Mouse (Mus musculus) lung, adult 2 months (tissue): ENCODE results near the gene Prrc2b. TPM values are rescaled to one million over a fixed set of nuclear protein-coding genes. Genes with fewer than 3 reads are reported as not detected.

Source experiments
- DNase-seq: peaks from one replicate; pipeline ENCODE4 v3.0.0; 2022
- H3K4me1 ChIP-seq: fragments of 200-500 bp; 2 replicates; pipeline ENCODE4 v1.6.1; 2011; ENCODE audit warnings: low read length; ENCODE audit not compliant: control insufficient read depth, insufficient read depth
- H3K4me3 ChIP-seq: fragments of 200-500 bp; replicated peaks from 2 replicates; pipeline ENCODE3; 2011; ENCODE audit warnings: low read depth, mild to moderate bottlenecking, control low read depth, low read length; ENCODE audit errors: extremely low read depth
- CTCF ChIP-seq: fragments of 200-500 bp; IDR thresholded peaks from 2 replicates; pipeline ENCODE4 v1.5.1; 2011; ENCODE audit warnings: mild to moderate bottlenecking, low read length, control low read depth; ENCODE audit not compliant: insufficient read depth
- POLR2A ChIP-seq: fragments of 200-500 bp; IDR thresholded peaks from 2 replicates; pipeline ENCODE4 v1.6.1; 2011; ENCODE audit warnings: low read depth, mild to moderate bottlenecking, control low read depth, low read length, borderline replicate concordance; ENCODE audit errors: extremely low read depth
- WGBS: fragments of 180-500 bp; shearing (Covaris S2); methylation state at CpG from one replicate; pipeline ENCODE4 v1.1.7; 2018; 5-methylcytosine and 5-hydroxymethylcytosine counted together
- polyA plus RNA-seq: library from polyadenylated mRNA; depleted of rRNA; stranded (reverse); fragments of >200 nt; gene quantifications from 2 replicates; pipeline ENCODE4 v1.2.3, GENCODE M21; 2012

The Prrc2b gene
- polyA plus RNA-seq, 1 experiment = 68.5 TPM

- TF ChIP-seq POLR2A = no peak
- TF ChIP-seq CTCF = no peak
- WGBS = 93% methylated on average over 14 of the region's 14 CpGs
- H3K4me1 ChIP-seq = no peaks in the 10 kb centered on the region
- DNase-seq = no peak
- no peak overlapping the region for H3K4me3 ChIP-seq
These were observed 68.6 kb downstream of the Prrc2b start for GRCm38 (mm10) chr2:32219501-32219900.

DNA sequence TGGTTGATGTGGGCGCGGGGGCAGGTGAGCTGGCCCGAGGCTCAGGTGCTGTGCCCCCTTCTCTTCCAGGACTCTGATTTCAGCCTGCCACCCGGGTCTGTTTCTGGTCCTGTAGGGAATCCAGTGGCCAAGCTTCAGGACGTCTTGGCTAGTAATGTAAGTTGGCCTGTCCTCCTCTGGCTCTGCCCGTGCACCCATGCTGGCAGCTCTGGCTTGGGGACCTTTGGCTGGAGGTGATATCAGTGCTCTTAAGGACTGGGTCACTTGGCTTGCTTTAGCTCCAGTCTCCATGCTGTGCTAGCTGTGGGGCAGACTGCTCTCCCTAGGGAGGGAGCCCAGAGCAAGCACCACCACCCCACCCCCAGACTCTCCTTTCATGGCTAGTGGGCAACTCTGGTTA is 69.1 kb downstream of the Prrc2b start:
- WGBS = 91% methylated on average over 6 of the region's 6 CpGs
- no peak for DNase-seq
- H3K4me1 ChIP-seq = no peaks in the 10 kb centered on the region
- TF ChIP-seq POLR2A (no peak), CTCF (no peak)
- H3K4me3 ChIP-seq = no peak overlapping the region

GRCm38 (mm10) chr2:32220969-32221368 is 70.1 kb downstream of the Prrc2b start:
- TF ChIP-seq CTCF (no peak), POLR2A (no peak)
- no peak for DNase-seq
- Histone ChIP-seq H3K4me3 (no peak overlapping the region), H3K4me1 (no peaks in the 10 kb centered on the region)
- WGBS = 91% methylated on average over 10 of the region's 10 CpGs

DNA sequence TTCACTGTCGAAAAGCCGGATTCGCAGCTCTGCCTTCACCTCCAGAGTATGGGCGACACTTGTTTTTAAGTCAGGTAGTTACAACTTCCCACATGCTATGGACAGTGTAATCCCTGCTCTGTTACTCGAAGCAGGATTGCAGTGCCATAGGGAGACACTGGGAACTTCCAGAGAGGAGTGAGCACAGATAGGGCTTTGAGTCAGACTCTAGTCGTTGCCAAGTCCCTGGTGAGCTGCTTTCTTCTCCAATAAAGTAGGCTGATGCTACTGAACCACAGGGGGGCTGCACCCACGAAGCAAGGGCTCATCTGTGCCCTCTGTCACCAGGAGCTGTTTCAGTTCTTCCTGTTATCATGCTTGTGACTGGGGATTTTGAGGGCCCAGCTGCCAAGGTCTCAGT is 70.7 kb downstream of the Prrc2b start:
- WGBS = 84% methylated on average over 7 of the region's 7 CpGs
- no peaks in the 10 kb centered on the region for H3K4me1 ChIP-seq

DNA sequence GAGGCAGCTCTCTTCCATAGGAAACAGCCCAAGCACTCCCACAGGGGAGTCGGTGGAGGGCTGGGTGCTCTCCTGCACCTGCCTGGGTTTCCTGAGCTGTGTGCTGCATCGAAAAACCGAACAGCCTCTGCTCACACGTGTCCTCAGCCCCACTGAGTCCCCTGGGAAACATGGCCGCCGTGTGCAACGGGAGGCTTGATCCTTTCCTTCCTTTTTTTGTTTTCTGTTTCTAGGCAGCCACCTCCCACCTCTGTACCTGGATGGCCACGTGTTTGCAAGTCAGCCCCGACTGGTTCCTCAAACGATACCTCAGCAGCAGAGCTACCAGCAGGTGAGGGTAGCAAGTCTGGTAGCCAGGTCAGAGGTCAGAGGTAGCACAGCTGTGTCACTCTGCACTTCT is 71.2 kb downstream of the Prrc2b start:
- DNase-seq = no peak
- WGBS = 71% methylated on average over 10 of the region's 10 CpGs
- Histone ChIP-seq H3K4me3 (no peak overlapping the region), H3K4me1 (no peaks in the 10 kb centered on the region)
- TF ChIP-seq CTCF (no peak), POLR2A (no peak)

More for the DNA sequence above, 70.7 kb downstream of the Prrc2b start:
- TF ChIP-seq POLR2A = no peak
- TF ChIP-seq CTCF = no peak
- no peak overlapping the region for H3K4me3 ChIP-seq
- no peak for DNase-seq

GRCm38 (mm10) chr2:32235433-32235832 is 84.6 kb downstream of the Prrc2b start:
- H3K4me1 ChIP-seq = no peaks in the 10 kb centered on the region; the same call in 1 of the 2 replicates
- no peak for TF ChIP-seq CTCF
- TF ChIP-seq POLR2A = no peak
- 15% methylated on average over 7 of the region's 7 CpGs for WGBS
- no peak overlapping the region for H3K4me3 ChIP-seq
- DNase-seq = no peak

GRCm38 (mm10) chr2:32235886-32236759 is 85.2 kb downstream of the Prrc2b start, which contains the start of gene Pomt1:
Pomt1 (plus strand) TSS chr2:32236590.
- WGBS = under 1% methylated on average over 54 of the region's 54 CpGs
- H3K4me1 ChIP-seq = no peaks in the 10 kb centered on the region; the same call in 1 of the 2 replicates
- H3K4me3 ChIP-seq = peak within 1 kb of the TSS; percentile 95
- peak; percentile 80 for DNase-seq
- TF ChIP-seq CTCF (no peak), POLR2A (peak; percentile 86; the same call in 1 of the 2 replicates)

GRCm38 (mm10) chr2:32236760-32237487 is 86.0 kb downstream of the Prrc2b start:
- H3K4me1 ChIP-seq = no peaks in the 10 kb centered on the region; the same call in 1 of the 2 replicates
- H3K4me3 ChIP-seq = peak overlapping the region; percentile 95
- no peak for TF ChIP-seq CTCF
- no peak for TF ChIP-seq POLR2A
- under 1% methylated on average over 20 of the region's 20 CpGs for WGBS
- peak; percentile 37 for DNase-seq

- Histone ChIP-seq H3K4me3 (no peak overlapping the region), H3K4me1 (no peaks in the 10 kb centered on the region; the same call in 1 of the 2 replicates)
- no peak for DNase-seq
- 19% methylated on average over 4 of the region's 4 CpGs for WGBS
- TF ChIP-seq POLR2A (no peak), CTCF (no peak)
These were observed 86.7 kb downstream of the Prrc2b start for GRCm38 (mm10) chr2:32237571-32237970.
